13 mouse cellular contexts compared by ENCODE assay signal in the genomic region with DNA sequence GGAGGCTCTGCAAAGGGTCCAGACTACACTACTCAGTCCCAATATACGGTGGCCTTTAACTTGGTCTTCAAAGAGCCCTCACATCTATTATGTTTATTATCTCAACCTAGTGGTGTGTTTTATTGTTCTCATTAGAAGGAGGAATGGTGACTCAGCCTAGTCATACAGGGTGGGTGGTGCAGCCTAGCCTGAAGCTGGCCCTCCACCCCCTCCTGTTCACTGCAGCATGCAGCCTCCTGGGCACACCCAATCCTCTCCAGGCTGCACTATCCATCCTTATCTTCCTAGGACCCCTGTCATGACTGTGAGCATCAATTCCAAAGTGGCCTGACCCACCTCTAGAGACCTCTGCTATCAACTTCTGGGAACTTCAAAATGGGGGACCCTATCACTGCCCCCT. TPM values are rescaled to one million over a fixed set of nuclear protein-coding genes. Genes with fewer than 3 reads are reported as not detected.
A peak's percentile ranks its signal among the peaks of the same experiment; 100 is the strongest.
DNase-seq lines count a peak whose midpoint lies in the region; ATAC-seq lines count a peak whose summit lies in the region.
"Had no signal": no experiment of that assay in that cellular context is flagged by ENCODE, and none has a peak within 500 bp of the region (broad histone marks: within the 10 kb centered on the region; RNA-seq: fewer than 3 reads in every experiment).

No protein-coding gene starts in this region.

- no peak overlapping the region for H3K27ac ChIP-seq in forebrain, embryonic 15.5 days (replicated peaks)
- H3K27ac ChIP-seq in forebrain, embryonic 14.5 days (ENCODE audit: low read depth, low read length), result no peak overlapping the region; the same call in 1 of the 2 replicates
- peak overlapping the region; percentile 95 for H3K27ac ChIP-seq in kidney, embryonic 16.5 days (ENCODE audit: low read length)
- H3K27ac ChIP-seq in embryonic facial prominence, embryonic 10.5 days (replicated peaks), result peak overlapping the region; percentile 83
- peak overlapping the region; percentile 73 for H3K27ac ChIP-seq in limb, embryonic 10.5 days

- H3K4me3 ChIP-seq in forebrain, embryonic 15.5 days, result no peak overlapping the region
- H3K4me3 ChIP-seq in forebrain, embryonic 14.5 days (ENCODE audit: low read depth, low read length), result no peak overlapping the region
- H3K4me3 ChIP-seq in kidney, embryonic 16.5 days (ENCODE audit: low read length), result no peak overlapping the region
- H3K4me3 ChIP-seq in embryonic facial prominence, embryonic 10.5 days, result no peak overlapping the region
- no peak overlapping the region for H3K4me3 ChIP-seq in limb, embryonic 10.5 days

- no peaks in the 10 kb centered on the region for H3K36me3 ChIP-seq in forebrain, embryonic 15.5 days
- H3K36me3 ChIP-seq in forebrain, embryonic 14.5 days (ENCODE audit: control insufficient read depth, insufficient read depth, low read length), result no peaks in the 10 kb centered on the region
- H3K36me3 ChIP-seq in kidney, embryonic 16.5 days (ENCODE audit: insufficient read depth, low read length), result no peaks in the 10 kb centered on the region
- no peaks in the 10 kb centered on the region for H3K36me3 ChIP-seq in embryonic facial prominence, embryonic 10.5 days (replicated peaks)
- no peaks in the 10 kb centered on the region for H3K36me3 ChIP-seq in limb, embryonic 10.5 days

- ATAC-seq in forebrain, embryonic 15.5 days (replicated peaks), result peak; percentile 35; the same call in 1 of the 2 replicates
- no peak for ATAC-seq in forebrain, embryonic 14.5 days
- ATAC-seq in kidney, embryonic 16.5 days (ENCODE audit: low FRiP score, low TSS enrichment), result peak; percentile 53
- ATAC-seq in megakaryocyte, adult 5-6 weeks (ENCODE audit: poor library complexity, severe bottlenecking), result no peak
- ATAC-seq: forebrain, postnatal 0 days had no signal

- no peak overlapping the region for H3K4me2 ChIP-seq in forebrain, embryonic 15.5 days (replicated peaks)
- no peak overlapping the region for H3K4me2 ChIP-seq in forebrain, embryonic 14.5 days (ENCODE audit: low read length)
- H3K4me2 ChIP-seq in kidney, embryonic 16.5 days (replicated peaks; ENCODE audit: low read depth, low read length), result no peak overlapping the region
- H3K4me2 ChIP-seq: midbrain, embryonic 11.5 days had no signal

- H3K27me3 ChIP-seq in forebrain, embryonic 15.5 days, result no peaks in the 10 kb centered on the region
- no peaks in the 10 kb centered on the region for H3K27me3 ChIP-seq in forebrain, embryonic 14.5 days (replicated peaks; ENCODE audit: control insufficient read depth, insufficient read depth, low read length)
- H3K27me3 ChIP-seq in kidney, embryonic 16.5 days (ENCODE audit: insufficient read depth, low read length), result no peaks in the 10 kb centered on the region
- H3K27me3 ChIP-seq in embryonic facial prominence, embryonic 10.5 days (replicated peaks; ENCODE audit: low read depth, poor library complexity, severe bottlenecking), result no peaks in the 10 kb centered on the region
- H3K27me3 ChIP-seq in limb, embryonic 10.5 days (ENCODE audit: low read depth, poor library complexity, severe bottlenecking), result no peaks in the 10 kb centered on the region

- WGBS in forebrain, embryonic 15.5 days, result 45% methylated on average over 1 of the region's 1 CpGs
- 46% methylated on average over 1 of the region's 1 CpGs for WGBS in forebrain, embryonic 14.5 days
- 20% methylated on average over 1 of the region's 1 CpGs for WGBS in kidney, embryonic 16.5 days
- 69% methylated on average over 1 of the region's 1 CpGs for WGBS in embryonic facial prominence, embryonic 10.5 days
- WGBS in limb, embryonic 10.5 days, result 30% methylated on average over 1 of the region's 1 CpGs

- no peak for DNase-seq in forebrain, embryonic 14.5 days (ENCODE audit: low spot score)
- DNase-seq in kidney, postnatal 10 days, result no peak
- DNase-seq in embryonic facial prominence, embryonic 10.5 days (ENCODE audit: low spot score), result no peak
- no peak for DNase-seq in limb, embryonic 10.5 days (ENCODE audit: low spot score)
- no peak for DNase-seq in right cerebral cortex, postnatal 14 days
- DNase-seq: adrenal gland, adult 8-10 months; cerebellum, adult 9-11 months; forebrain, postnatal 0 days; heart, postnatal 14 days had no signal

- H3K9ac ChIP-seq in forebrain, embryonic 15.5 days (replicated peaks), result no peak overlapping the region
- H3K9ac ChIP-seq in forebrain, embryonic 14.5 days (ENCODE audit: low read length), result no peak overlapping the region
- H3K9ac ChIP-seq in kidney, embryonic 16.5 days (replicated peaks; ENCODE audit: low read length), result no peak overlapping the region
- H3K9ac ChIP-seq: forebrain, postnatal 0 days had no signal

- H3K9me3 ChIP-seq in forebrain, embryonic 15.5 days, result no peaks in the 10 kb centered on the region
- no peaks in the 10 kb centered on the region for H3K9me3 ChIP-seq in forebrain, embryonic 14.5 days (replicated peaks; ENCODE audit: control insufficient read depth, low read length)
- no peaks in the 10 kb centered on the region for H3K9me3 ChIP-seq in kidney, embryonic 16.5 days (ENCODE audit: low read length)
- H3K9me3 ChIP-seq in embryonic facial prominence, embryonic 10.5 days, result no peaks in the 10 kb centered on the region
- no peaks in the 10 kb centered on the region for H3K9me3 ChIP-seq in limb, embryonic 10.5 days (replicated peaks)

- H3K4me1 ChIP-seq in forebrain, embryonic 15.5 days, result 0 out of 2 replicates have a peak, but pooled peaks cover 7% of the 10 kb centered on the region
- no peaks in the 10 kb centered on the region for H3K4me1 ChIP-seq in forebrain, embryonic 14.5 days (ENCODE audit: control insufficient read depth, insufficient read depth, low read length)
- peaks cover 87% of the 10 kb centered on the region for H3K4me1 ChIP-seq in kidney, embryonic 16.5 days (ENCODE audit: insufficient read depth, low read length)
- H3K4me1 ChIP-seq in embryonic facial prominence, embryonic 10.5 days, result peaks cover 88% of the 10 kb centered on the region
- H3K4me1 ChIP-seq in limb, embryonic 10.5 days, result peaks cover 70% of the 10 kb centered on the region

RNA-seq across cellular contexts. Expression of a gene that starts 16.8 kb away (rescaled TPM):
- polyA plus RNA-seq in forebrain, embryonic 15.5 days (2015; fragmentation: Nextera tagmentation; extraction: Ambion mirVana), result 25.2 and 25.6 TPM in 2 replicates
- 11.5 and 13.1 TPM in 2 replicates for polyA plus RNA-seq in forebrain, embryonic 14.5 days (2014; fragmentation: Nextera tagmentation; extraction: Ambion mirVana)
- polyA plus RNA-seq in kidney, embryonic 16.5 days (2015; fragmentation: Nextera tagmentation; extraction: Ambion mirVana), result 15.5 and 16.2 TPM in 2 replicates
- polyA plus RNA-seq in embryonic facial prominence, embryonic 10.5 days (2016; fragmentation: Nextera tagmentation; extraction: Ambion mirVana), result 13.3 and 13.8 TPM in 2 replicates
- polyA plus RNA-seq in limb, embryonic 10.5 days (2016; fragmentation: Nextera tagmentation; extraction: Ambion mirVana), result 8.8 and 9.3 TPM in 2 replicates
- total RNA-seq in megakaryocyte, adult 5-6 weeks (2015), result 0.05 and 0.07 TPM in 2 replicates
- total RNA-seq in megakaryocyte, adult 5-6 weeks (2017), result 0.18 TPM in 1 of 2 replicates, not detected in the other

Comparison
In these comparisons a context has a peak if more than half of its experiments do, and no peak if none do; other contexts are left out.
1. ATAC-seq: peak in forebrain, embryonic 15.5 days (single experiment) and kidney, embryonic 16.5 days (single experiment); none in forebrain, embryonic 14.5 days (single experiment) and megakaryocyte, adult 5-6 weeks (single experiment).
2. H3K27ac ChIP-seq: peak in kidney, embryonic 16.5 days (single experiment), embryonic facial prominence, embryonic 10.5 days (single experiment) and limb, embryonic 10.5 days (single experiment); none in forebrain, embryonic 15.5 days (single experiment) and forebrain, embryonic 14.5 days (single experiment).